Mouse (Mus musculus) CD8-positive naive resting alpha-beta T cell, adult 2 months (primary cell): ENCODE measurements around the gene Pecam1.
"Not testable (repeated sequence)": the region's sequence is repeated elsewhere in the genome, so short reads cannot be mapped to it uniquely, and the experiment has no call there.

Source experiments
- DNase-seq, 2 experiments: peaks; one replicate each; pipeline ENCODE4 v3.0.0; 2022; ENCODE audit warnings: low read depth in 2 of 2, low spot score in 2 of 2

Gene Pecam1

DNA sequence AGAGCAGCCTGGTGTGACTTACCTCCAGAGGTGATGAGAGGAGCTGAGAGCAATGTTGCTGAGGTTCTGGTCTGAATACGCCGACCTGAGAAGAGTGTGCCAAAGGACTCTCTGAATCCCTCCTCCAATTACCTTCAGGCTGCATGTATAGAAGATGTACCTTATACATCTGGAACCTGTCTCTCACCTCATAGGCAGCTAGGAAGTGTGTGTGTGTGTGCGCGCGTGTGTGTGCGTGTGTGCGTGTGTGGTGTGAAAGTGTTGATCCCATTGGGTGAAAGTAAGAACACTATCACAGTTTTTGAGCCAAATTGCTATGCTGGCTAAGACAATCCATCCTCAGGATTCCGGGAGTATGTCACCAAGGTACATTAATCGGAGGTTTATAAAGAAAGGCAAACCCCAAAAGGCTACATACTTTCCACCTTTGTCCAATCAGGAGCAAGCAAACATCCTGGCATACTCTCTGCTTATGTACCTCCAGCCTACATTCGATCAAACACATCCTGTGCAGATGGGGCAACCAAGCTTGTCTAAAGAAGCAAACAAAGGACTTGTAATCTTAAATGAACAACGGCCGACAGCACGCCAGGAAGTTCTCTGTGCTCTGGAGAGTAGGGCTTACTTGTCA is at the start of gene Pecam1:
Gene Pecam1, minus strand, starts transcription at position 508 of the 631 bp plus-strand sequence.
- peak; percentile 66 to 74 for DNase-seq

DNA sequence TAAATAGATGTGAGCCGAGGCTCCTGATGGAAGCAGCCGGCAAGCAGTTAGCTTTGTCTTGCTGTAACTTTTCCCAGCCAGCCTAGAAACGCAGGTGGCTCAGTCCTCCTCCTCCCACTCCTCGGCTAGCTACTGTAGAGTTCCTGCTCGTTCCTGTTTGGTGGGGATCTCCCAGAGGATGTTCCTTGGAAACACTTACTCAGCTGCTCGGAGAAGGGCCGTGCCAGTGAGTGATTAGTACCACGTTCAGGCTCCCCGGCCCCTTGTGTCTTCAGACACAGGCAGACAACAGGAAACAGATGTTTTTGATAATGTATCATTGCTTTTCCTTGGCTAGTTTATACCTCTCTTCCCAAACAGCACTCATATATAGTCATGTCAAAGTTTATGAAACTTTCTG is 45.3 kb upstream of the Pecam1 start:
- DNase-seq: no peak

DNA sequence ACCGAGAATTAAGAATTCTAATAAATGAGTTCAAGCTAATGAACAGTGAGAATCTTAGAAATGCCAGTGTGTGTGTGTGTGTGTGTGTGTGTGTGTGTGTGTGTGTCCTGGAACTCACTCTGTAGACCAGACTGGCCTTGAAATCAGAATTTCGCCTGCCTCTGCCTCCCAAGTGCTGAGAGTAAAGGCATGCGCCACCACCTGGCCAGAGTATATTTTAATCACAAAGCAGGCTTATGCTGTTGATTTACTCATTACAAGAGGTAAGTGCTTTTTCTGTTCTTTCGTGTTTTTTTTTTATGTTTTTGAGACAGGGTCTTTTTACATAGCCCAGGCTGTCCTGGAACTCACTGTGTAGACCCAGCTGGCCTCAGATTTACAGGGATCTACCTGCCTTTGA is 43.4 kb upstream of the Pecam1 start:
- no peak for DNase-seq

DNA sequence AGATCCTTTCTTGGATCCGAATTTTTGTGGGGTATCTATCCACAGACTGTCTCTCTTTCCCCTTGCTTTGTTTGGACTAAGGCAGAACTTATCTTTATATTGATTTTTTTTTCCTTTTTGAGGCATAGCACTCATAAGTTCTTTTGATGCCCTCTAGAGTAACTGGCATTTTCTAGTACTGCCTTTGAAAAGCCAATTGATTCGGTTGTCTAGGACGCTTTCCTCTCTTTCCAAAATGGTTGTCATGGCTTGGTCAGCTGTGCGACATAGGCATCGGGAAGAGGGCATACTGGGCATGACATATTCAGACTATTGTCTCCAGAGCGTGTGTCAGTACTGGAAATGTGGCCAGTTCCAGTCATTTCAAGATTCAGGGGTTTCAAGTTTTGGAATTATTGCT is 39.2 kb upstream of the Pecam1 start:
- DNase-seq: no peak

DNA sequence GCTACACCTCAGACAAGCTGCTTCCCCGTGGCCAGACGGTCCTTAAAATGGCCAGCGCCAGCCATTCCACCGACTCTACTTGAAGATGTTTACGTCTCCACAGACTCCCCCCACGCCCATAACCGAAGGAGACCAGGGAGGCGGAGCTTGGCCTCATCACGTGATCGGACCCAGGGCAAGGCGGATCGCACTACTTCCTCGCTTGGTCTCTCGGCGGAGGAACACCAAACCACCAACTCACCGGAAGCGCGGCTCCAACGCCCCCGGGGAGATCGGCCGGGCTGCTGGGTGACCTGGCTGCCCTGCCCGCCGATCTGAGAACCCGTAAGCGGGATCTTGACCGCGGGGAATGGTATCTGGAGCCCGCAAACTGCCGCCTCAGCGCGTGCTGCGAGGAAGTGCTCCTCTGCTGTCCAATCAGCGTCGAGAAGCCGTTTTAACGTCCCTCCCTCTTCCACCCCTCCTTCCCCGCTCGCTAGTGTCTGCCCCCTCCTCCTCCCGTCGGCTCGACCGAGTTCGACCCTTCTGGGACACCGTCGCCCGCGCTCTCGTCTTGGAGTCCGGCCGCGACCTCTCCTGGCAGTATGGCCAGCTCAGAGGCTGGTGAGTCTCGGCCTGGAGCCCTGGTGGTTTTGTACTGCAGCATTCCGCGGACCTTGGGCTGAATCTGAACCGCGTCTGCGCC is 38.5 kb upstream of the Pecam1 start, which contains the start of the genes Ddx5 and Cep95:
Gene Ddx5, minus strand, starts transcription at position 411 of the 685 bp plus-strand sequence.
Gene Cep95, plus strand, starts transcription at position 478 of the 685 bp plus-strand sequence.
- peak; percentile 97 to 99 for DNase-seq

DNA sequence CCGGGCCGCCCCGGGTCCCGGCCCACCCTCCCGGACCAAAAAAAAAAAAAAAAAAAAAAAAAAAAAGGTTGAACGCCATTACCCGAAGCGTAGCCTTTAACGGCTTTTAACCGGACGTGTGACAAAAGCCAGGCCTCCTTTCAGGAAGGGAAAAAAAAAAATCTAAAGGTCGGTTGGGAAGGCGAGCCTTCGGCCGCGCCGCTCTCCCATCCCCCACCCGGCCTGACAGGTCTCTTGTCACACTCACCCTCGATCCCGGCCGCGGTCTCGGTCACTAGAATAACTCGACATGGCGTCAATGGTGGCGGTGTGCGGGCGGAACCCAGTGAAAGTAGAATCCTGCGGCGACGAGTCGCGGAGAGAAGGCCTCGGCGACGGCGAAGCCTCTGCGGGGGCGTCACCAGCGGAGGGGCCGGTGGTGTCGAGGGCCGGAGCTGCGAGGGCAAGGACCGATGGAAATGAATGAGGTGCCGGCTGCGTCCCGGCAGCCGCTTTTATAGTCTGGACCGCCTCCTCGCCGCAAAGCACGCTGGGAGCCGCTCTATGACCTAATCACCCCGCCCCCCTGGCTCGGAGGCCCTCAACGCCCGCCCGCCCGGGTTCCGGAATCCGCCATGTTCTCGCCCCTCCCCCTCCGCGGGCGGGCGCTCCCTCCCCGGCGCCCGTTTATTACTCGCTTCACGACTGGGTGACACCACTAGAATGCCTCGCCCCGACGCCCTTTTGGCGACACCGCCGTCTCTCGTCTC is 37.8 kb upstream of the Pecam1 start:
- peak; percentile 99 for DNase-seq

DNA sequence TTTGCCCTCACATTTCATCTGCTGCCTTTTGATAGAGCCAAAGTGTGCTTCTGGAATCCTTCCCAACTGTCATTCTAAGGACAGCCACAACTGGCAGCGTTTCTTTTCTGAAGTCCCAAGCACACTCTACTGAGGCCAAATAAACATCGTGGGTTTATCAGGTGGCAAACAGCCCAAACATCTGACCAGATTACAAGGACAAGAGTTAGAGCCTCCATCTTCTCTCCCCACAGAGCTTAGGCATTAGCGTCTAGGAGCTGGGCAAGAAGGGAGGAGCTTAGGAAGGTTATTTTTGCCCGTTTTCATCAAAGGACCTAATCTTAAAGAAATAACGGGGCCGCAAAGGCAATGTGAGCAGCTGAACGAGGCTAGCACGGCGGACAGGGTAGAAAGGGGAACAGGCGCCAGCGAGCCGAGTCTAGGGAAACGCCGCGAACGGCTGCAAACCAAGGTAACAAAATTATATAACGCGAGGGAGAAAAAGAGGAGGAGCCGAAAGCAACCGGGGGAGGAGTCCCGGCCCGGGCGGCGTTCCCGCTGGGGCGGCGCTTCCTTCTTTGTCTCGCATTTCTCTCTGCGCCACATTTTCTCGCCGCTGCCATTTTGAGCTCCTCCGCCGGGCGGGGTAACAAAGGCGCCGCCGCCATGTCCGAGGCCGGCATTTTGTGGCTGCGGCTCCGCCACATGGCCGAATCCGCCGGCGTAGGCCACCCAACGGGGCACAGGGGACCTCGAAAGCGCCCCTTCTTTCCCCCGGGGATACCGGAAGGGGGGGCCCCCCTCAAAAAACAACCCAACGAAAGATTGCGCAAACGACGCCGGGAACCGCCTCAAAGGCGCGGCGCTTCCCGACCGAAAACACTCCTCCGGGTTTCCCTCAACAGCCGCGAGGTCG is 37.0 kb upstream of the Pecam1 start:
- DNase-seq: peak; percentile 75 to 78

DNA sequence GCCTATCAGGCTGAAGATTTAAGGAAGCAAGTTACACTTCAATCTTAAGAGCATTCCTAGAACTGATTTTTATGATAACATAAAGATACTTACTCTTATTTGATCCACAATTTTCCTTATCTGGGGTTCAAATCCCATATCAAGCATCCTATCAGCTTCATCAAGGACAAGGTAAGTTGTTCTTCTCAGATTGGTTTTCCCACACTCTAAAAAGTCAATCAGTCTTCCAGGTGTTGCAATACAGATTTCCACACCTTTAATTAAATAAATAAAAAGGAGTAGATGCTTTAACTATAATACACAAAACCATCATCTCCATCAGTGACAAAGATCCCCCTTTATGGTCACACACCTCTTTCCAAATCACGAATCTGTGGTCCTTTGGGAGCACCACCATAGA is 34.6 kb upstream of the Pecam1 start:
- no peak for DNase-seq

DNA sequence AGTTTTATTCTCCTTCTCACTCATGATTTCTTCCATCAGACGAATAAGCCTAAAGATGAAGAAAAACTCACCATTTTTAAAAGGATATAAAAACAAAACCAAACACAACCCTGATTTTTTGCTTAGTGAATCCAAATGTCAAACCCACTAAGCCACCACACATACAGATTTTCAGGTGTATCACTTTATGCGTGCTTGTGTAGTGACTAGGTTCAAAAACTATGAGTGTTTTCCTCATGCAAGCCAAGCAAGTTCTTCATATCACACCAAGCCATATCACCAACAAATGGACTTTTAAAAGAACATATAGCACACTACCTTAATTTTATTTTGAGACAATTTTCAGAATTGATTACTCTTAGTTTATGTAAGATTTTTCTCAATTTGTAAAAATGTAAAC is 34.0 kb upstream of the Pecam1 start:
- DNase-seq: no peak

DNA sequence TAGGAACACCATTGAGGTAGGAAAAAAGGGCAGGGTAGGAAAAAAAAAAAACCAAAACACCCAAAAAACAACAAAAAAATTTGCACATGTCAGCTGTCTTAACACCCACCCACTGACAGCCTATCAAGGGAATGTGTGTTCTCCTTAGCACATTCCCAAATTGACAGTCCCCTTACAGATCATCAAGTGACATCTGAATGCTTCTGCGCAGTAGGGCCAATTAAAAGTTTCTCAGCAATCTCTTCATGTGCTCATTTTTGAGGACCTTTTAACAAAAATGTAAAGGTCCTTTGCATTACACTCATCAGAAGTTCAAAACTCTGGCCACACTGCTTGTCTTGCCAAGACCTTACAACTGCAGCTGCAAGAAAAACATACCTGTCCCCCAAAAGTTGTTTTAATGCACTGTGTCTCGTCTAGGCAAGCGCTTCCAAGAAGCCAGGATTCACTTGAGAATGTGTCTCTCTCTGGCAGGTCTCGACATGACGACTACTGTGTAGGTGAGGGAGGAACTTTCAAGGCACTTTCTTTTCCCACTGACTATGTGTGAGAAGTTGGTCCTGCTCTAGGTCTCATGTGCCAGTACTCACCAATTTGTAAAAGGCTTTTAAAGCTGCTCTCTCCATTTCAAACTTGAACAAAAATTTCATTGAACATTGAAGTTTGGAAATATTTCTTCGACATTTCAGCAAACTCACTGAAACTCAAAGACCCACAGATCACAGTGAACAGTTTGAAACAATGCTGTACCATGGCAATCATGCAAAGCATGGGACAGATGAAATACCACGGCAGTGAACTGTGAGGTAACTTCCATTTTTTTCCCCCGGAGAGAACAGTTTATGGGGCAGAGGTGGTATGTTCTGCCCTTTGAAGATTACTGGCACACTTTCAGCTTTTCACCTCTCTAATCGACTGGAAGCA is 32.7 kb upstream of the Pecam1 start:
- no peak for DNase-seq

DNA sequence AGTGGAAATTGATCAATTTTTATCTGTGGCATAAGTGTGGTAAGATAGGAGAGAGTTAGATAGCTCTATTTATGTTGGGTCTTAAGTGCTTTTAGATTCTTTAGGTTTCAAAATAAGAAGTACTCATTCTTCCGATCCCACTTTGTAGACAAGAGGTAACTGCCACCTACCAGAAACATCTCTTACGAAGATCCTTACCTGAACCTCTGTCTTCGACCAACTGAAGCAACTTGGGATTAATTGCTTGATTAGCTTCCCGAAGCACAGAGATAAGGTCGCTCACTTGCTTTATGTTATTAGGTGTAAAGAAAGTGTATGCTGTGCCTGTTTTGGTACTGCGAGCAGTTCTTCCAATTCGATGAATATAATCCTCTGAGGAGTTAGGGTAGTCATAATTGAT is 31.8 kb upstream of the Pecam1 start:
- DNase-seq: not testable (repeated sequence)

DNA sequence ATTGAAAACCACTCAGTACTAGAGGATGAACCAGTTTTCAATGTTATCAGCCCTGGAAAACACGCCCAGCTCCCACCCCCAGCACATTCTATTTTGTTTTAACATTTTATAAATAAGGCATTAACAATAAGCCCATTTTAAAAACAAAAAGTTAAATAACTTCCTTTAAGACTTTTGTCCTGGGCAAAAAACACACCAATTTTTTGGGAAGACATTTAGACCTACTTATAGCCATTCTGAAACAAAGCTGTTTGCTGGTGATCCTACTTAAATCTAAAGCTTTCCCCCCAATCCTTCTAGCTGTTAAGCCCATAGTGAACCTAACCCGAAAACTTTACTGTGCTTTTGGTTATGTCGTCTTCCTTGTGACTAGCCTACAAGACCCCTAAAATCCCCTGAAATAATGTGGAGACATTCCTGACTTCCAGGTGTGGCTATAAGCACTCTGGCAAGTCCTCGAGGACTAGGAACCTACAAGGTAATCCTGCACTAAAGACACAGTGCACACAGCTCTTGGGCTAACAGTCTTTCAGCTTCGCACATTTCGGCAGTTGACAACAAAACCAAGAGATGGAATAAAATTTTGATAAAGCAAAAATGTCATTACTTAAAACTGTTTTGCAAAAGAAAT is 30.3 kb upstream of the Pecam1 start:
- no peak for DNase-seq

DNA sequence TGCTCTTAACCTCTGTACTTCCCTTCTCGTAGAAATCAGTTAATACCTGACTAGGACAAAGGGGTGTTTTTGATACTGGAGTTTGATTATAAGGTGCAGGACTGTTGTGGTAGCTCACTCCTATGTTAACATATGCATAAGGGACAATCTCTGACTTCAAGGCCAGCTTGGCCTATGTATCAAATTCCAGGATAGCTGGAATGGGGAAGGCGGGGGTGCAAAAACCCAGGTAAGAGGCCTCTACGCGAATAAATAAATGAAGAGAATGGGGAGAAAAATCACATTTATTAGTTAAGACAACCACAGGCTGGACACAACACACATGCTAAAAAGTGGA is 29.6 kb upstream of the Pecam1 start:
- no peak for DNase-seq

DNA sequence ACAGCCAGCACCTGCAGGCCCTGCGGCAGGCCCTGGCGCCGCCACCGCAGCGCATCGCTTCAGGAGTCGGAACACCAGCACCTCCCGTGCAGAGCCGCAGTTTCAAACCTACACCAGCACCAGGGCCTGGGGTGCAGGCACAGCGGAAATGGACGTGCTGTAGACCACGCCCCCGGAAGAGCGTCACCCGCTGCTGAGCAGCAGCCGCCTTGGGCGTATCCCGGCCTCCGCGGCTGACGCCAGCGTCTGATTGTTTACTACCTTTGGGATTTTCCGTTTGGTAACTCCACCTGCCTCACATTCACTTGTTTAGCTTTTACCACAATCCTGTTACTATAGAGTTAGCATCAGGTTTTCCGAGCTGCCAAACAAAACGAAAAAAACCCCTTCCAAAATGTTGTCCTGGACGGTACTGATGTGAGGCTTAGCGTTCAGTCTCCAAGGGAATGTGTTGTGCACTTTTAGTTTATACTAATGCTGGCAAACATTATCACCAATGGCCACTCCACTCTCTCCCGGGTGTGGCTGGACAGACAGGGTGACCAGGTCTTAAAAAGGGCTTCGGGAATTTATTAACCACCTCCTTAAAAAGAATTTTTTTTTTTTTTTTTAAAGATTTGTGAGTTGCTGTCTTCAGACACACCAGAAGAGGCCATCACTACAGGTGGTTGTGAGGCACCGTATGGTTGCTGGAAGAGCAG is 29.1 kb upstream of the Pecam1 start, which contains the start of gene Polg2:
Gene Polg2, minus strand, starts transcription at position 150 of the 701 bp plus-strand sequence.
- peak; percentile 93 to 96 for DNase-seq

DNA sequence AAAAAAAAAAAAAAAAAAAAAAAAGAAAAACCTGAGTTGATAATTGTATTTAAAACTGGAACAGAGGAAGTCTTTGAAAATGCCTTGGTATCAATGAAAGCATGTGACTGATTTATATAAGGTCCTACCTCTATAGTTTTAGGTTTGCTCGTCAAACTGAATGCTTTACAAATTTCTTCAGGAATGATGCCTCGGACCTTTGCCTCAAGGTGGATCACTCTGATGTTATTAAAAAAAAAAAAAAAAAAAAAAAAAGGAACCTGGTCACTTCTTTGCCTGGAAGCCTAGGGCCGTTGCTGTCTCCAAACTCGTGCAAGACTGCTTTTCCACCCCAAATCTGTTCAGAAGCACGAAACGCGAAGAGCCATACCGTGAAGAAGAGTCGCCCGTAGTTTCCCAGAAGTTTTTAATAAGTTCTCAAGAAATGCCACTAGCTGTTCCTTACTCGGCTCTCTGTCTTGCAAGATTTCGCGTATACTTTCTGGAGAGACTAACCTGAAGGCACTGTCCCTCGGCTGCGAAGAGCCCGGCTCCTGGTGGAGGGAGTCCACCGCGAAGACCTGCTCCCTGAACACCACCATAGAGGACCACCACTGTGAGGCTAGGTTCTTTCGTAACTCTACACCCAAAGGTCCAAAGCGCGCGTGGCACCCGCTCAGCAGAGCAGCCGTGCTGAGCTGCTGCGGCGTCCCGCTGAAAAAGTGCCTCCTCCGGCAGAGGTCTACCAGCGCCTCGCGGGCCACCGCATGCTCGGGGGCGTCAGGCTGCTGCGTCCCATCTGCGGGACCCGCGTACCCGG is 28.4 kb upstream of the Pecam1 start:
- DNase-seq: no peak

DNA sequence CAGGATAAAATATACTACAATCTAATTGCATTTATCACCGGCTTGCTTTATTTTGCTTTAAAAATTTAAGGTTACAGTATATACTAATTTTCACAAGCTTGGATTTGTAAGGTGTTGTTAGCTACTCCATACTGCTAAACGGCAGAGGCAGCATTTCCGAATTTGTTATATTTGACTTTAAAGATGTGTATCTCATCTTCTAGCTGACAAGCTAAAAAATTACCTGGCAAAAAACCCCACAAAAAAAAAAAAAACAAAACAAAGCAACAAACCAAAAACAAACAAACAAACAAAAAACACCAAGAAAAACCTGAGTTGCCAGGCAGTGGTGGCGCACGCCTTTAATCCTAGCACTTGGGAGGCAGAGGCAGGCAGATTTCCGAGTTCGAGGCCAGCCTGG is 27.7 kb upstream of the Pecam1 start:
- DNase-seq: no peak

DNA sequence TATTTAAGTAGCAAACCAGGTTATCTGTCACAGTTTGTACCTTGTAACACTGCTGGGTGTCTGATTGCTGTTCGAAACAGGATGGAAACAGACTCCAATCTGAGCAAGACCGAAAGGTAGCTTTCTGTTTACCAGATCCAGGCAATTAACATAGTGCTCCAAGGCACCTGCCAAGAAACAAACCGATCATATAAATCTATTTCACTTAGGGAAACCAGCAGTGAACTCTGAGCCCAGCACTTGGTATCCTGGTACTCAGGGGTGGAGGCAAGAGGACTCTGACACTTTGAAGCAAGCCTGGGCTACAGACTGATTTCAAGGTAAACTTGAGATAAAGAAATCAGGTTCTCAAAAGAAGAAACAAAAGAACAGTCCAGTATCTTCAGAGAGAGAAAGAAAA is 27.0 kb upstream of the Pecam1 start:
- no peak for DNase-seq

DNA sequence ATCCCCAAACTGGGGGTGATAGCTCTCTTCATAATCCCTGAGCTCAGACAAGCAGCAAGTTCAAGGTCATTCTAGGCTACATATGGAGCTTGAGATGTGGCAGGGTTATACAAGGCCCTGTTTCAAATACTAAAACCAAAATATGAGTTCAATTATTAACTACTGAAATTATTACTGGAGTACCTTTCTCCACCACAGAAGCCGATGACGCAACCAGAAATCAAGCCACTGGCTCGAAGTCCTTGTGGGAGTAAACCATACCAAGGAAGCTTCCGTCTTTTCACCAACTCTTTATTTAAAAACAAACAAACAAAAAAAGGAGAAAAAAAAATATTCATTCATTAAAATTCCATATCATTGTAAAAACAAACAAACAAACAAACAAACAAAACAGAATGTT is 26.5 kb upstream of the Pecam1 start:
- DNase-seq: no peak
